In the genomic region with DNA sequence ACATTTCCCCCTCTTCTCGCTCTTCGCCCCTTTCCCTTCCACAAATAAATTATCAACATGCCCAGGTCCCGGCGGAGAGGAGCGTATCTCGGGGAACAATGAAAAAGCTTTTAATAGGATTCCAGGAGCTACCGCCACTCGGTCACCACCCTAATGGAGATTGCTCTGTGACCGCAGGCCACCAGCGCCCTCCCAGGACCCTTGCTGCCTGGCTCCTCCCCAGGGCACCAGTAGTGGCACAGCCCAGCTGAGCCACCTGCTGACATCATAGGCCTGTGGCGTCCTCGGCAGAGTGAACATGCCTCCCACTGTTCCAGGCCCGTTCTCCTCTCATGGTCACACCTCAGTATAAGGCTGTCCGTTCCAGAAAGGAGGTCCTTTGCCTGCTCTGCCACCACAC, we compare ENCODE assay signal across 12 mouse cellular contexts. TPM values are rescaled to one million over a fixed set of nuclear protein-coding genes. Genes with fewer than 3 reads are reported as not detected.
DNase-seq lines count a peak whose midpoint lies in the region; ATAC-seq lines count a peak whose summit lies in the region.
"Had no signal": no experiment of that assay in that cellular context is flagged by ENCODE, and none has a peak within 500 bp of the region (broad histone marks: within the 10 kb centered on the region; RNA-seq: fewer than 3 reads in every experiment).

No protein-coding gene starts in this region.

- H3K4me1 ChIP-seq in heart, embryonic 16.5 days (ENCODE audit: control insufficient read depth, insufficient read depth, low read length): peaks cover 26% of the 10 kb centered on the region
- peaks cover 6% of the 10 kb centered on the region for H3K4me1 ChIP-seq in embryonic facial prominence, embryonic 11.5 days (ENCODE audit: control insufficient read depth, insufficient read depth, low read length)
- H3K4me1 ChIP-seq in hindbrain, embryonic 14.5 days (replicated peaks; ENCODE audit: control insufficient read depth, insufficient read depth, low read length): peaks cover 40% of the 10 kb centered on the region
- peaks cover 86% of the 10 kb centered on the region for H3K4me1 ChIP-seq in neural tube, embryonic 13.5 days (replicated peaks)

- no peak overlapping the region for H3K4me2 ChIP-seq in heart, embryonic 16.5 days (ENCODE audit: low read depth, low read length)
- no peak overlapping the region for H3K4me2 ChIP-seq in embryonic facial prominence, embryonic 11.5 days (ENCODE audit: low read depth, low read length)
- no peak overlapping the region for H3K4me2 ChIP-seq in hindbrain, embryonic 14.5 days (replicated peaks)
- peak overlapping the region; percentile 32 for H3K4me2 ChIP-seq in neural tube, embryonic 13.5 days
- H3K4me2 ChIP-seq: liver, embryonic 13.5 days had no signal

- H3K36me3 ChIP-seq in heart, embryonic 16.5 days (ENCODE audit: control insufficient read depth, insufficient read depth): no peaks in the 10 kb centered on the region
- no peaks in the 10 kb centered on the region for H3K36me3 ChIP-seq in embryonic facial prominence, embryonic 11.5 days (replicated peaks; ENCODE audit: control insufficient read depth, insufficient read depth, low read depth, low read length)
- no peaks in the 10 kb centered on the region for H3K36me3 ChIP-seq in hindbrain, embryonic 14.5 days (replicated peaks; ENCODE audit: control insufficient read depth, insufficient read depth)
- H3K36me3 ChIP-seq in neural tube, embryonic 13.5 days: no peaks in the 10 kb centered on the region
- H3K36me3 ChIP-seq: liver, embryonic 13.5 days had no signal

- DNase-seq in heart, adult 9 months (ENCODE audit: low spot score in 2 of 2): no peak
- no peak for DNase-seq in embryonic facial prominence, embryonic 11.5 days (ENCODE audit: low spot score)
- DNase-seq in hindbrain, embryonic 14.5 days (ENCODE audit: low spot score): no peak
- no peak for DNase-seq in adrenal gland, postnatal 36 days
- no peak for DNase-seq in ovary, postnatal 14 days (ENCODE audit: low spot score)
- DNase-seq in testis, postnatal 14 days (ENCODE audit: low spot score): no peak
- DNase-seq: cerebellum, adult 9-11 months; gastrocnemius, postnatal 10 days; liver, embryonic 13.5 days had no signal

- peak overlapping the region; percentile 28; the same call in 1 of the 2 replicates for H3K27ac ChIP-seq in heart, embryonic 16.5 days (ENCODE audit: low read length)
- H3K27ac ChIP-seq in embryonic facial prominence, embryonic 11.5 days (replicated peaks; ENCODE audit: low read depth, low read length): no peak overlapping the region
- 0 out of 2 replicates have a peak overlapping the region, but pooled peaks have one; percentile 26 for H3K27ac ChIP-seq in hindbrain, embryonic 14.5 days
- H3K27ac ChIP-seq in neural tube, embryonic 13.5 days (replicated peaks): peak overlapping the region; percentile 78
- H3K27ac ChIP-seq: liver, embryonic 13.5 days had no signal

- no peaks in the 10 kb centered on the region for H3K27me3 ChIP-seq in heart, embryonic 16.5 days (ENCODE audit: control insufficient read depth, insufficient read depth, low read length)
- H3K27me3 ChIP-seq in embryonic facial prominence, embryonic 11.5 days (ENCODE audit: control insufficient read depth, insufficient read depth, low read length): peaks cover 2% of the 10 kb centered on the region; the same call in 1 of the 2 replicates
- H3K27me3 ChIP-seq in hindbrain, embryonic 14.5 days (ENCODE audit: control insufficient read depth, insufficient read depth, low read length): peaks cover 3% of the 10 kb centered on the region; the same call in 1 of the 2 replicates
- H3K27me3 ChIP-seq in neural tube, embryonic 13.5 days: peaks cover 50% of the 10 kb centered on the region
- H3K27me3 ChIP-seq: Patski had no signal

- peak overlapping the region; percentile 42; the same call in 1 of the 2 replicates for H3K9ac ChIP-seq in heart, embryonic 16.5 days (ENCODE audit: low read length)
- peak overlapping the region; percentile 32; the same call in 1 of the 2 replicates for H3K9ac ChIP-seq in embryonic facial prominence, embryonic 11.5 days (replicated peaks; ENCODE audit: low read length)
- peak overlapping the region; percentile 6; the same call in 1 of the 2 replicates for H3K9ac ChIP-seq in hindbrain, embryonic 14.5 days
- H3K9ac ChIP-seq in neural tube, embryonic 13.5 days: peak overlapping the region; percentile 60
- H3K9ac ChIP-seq: liver, embryonic 13.5 days had no signal

- H3K4me3 ChIP-seq in heart, embryonic 16.5 days (ENCODE audit: low read length): no peak overlapping the region
- no peak overlapping the region for H3K4me3 ChIP-seq in embryonic facial prominence, embryonic 11.5 days (ENCODE audit: low read depth, low read length)
- H3K4me3 ChIP-seq in hindbrain, embryonic 14.5 days (replicated peaks; ENCODE audit: low read length): no peak overlapping the region
- no peak overlapping the region for H3K4me3 ChIP-seq in neural tube, embryonic 13.5 days
- H3K4me3 ChIP-seq: liver, embryonic 13.5 days had no signal

- no peaks in the 10 kb centered on the region for H3K9me3 ChIP-seq in heart, embryonic 16.5 days (replicated peaks; ENCODE audit: control insufficient read depth, low read length)
- H3K9me3 ChIP-seq in embryonic facial prominence, embryonic 11.5 days (replicated peaks; ENCODE audit: control insufficient read depth, low read length): no peaks in the 10 kb centered on the region
- H3K9me3 ChIP-seq in hindbrain, embryonic 14.5 days (ENCODE audit: control insufficient read depth, low read length): no peaks in the 10 kb centered on the region
- H3K9me3 ChIP-seq in neural tube, embryonic 13.5 days: no peaks in the 10 kb centered on the region
- H3K9me3 ChIP-seq: liver, embryonic 13.5 days had no signal

- ATAC-seq in heart, embryonic 16.5 days (replicated peaks; ENCODE audit: extremely low read depth, insufficient read depth, low FRiP score): no peak
- no peak for ATAC-seq in embryonic facial prominence, embryonic 11.5 days (replicated peaks; ENCODE audit: insufficient number of reproducible peaks, low FRiP score, low TSS enrichment, low read depth)
- no peak for ATAC-seq in hindbrain, embryonic 14.5 days (ENCODE audit: low FRiP score)
- no peak for ATAC-seq in neural tube, embryonic 13.5 days (ENCODE audit: low read depth)
- ATAC-seq: Patski had no signal

- 38% methylated on average over 14 of the region's 14 CpGs for WGBS in heart, embryonic 16.5 days
- 45% methylated on average over 14 of the region's 14 CpGs for WGBS in embryonic facial prominence, embryonic 11.5 days
- WGBS in hindbrain, embryonic 14.5 days: 13% methylated on average over 14 of the region's 14 CpGs
- WGBS in neural tube, embryonic 13.5 days: 13% methylated on average over 14 of the region's 14 CpGs

RNA-seq across cellular contexts. Expression of a gene that starts 48.4 kb away (rescaled TPM):
- 140 and 141 TPM in 2 replicates for polyA plus RNA-seq in heart, embryonic 16.5 days (2015; fragmentation: Nextera tagmentation; extraction: Ambion mirVana)
- polyA plus RNA-seq in embryonic facial prominence, embryonic 11.5 days (2014; fragmentation: Nextera tagmentation; extraction: Ambion mirVana): 217 and 252 TPM in 2 replicates
- polyA plus RNA-seq in hindbrain, embryonic 14.5 days (2014; fragmentation: Nextera tagmentation; extraction: Ambion mirVana): 231 and 234 TPM in 2 replicates
- polyA plus RNA-seq in neural tube, embryonic 13.5 days (2015; fragmentation: Nextera tagmentation; extraction: Ambion mirVana): 227 and 243 TPM in 2 replicates
- 100 to 1,000 TPM; 118 to 130 TPM for total RNA-seq in adrenal gland, postnatal 36 days (2021)

RNA-seq across cellular contexts. Expression of a gene that starts 52.2 kb away (rescaled TPM):
- polyA plus RNA-seq in heart, embryonic 16.5 days (2015; fragmentation: Nextera tagmentation; extraction: Ambion mirVana): 1.6 and 1.9 TPM in 2 replicates
- polyA plus RNA-seq in embryonic facial prominence, embryonic 11.5 days (2014; fragmentation: Nextera tagmentation; extraction: Ambion mirVana): 3.0 and 4.4 TPM in 2 replicates
- polyA plus RNA-seq in hindbrain, embryonic 14.5 days (2014; fragmentation: Nextera tagmentation; extraction: Ambion mirVana): 8.7 and 9.5 TPM in 2 replicates
- 9.6 and 10.9 TPM in 2 replicates for polyA plus RNA-seq in neural tube, embryonic 13.5 days (2015; fragmentation: Nextera tagmentation; extraction: Ambion mirVana)
- 1 to 10 TPM; 1.3 to 4.0 TPM for total RNA-seq in adrenal gland, postnatal 36 days (2021)

RNA-seq across cellular contexts. Expression of a gene that starts 59.7 kb away (rescaled TPM):
- 1,892 and 2,285 TPM in 2 replicates for polyA plus RNA-seq in heart, embryonic 16.5 days (2015; fragmentation: Nextera tagmentation; extraction: Ambion mirVana)
- 741 and 769 TPM in 2 replicates for polyA plus RNA-seq in embryonic facial prominence, embryonic 11.5 days (2014; fragmentation: Nextera tagmentation; extraction: Ambion mirVana)
- 1,225 and 1,275 TPM in 2 replicates for polyA plus RNA-seq in hindbrain, embryonic 14.5 days (2014; fragmentation: Nextera tagmentation; extraction: Ambion mirVana)
- 918 and 1,011 TPM in 2 replicates for polyA plus RNA-seq in neural tube, embryonic 13.5 days (2015; fragmentation: Nextera tagmentation; extraction: Ambion mirVana)
- total RNA-seq in adrenal gland, postnatal 36 days (2021): 1,000 to 10,000 TPM; 1,022 to 1,091 TPM

Comparison
In these comparisons a context has a peak if more than half of its experiments do, and no peak if none do; other contexts are left out.
1. H3K9ac ChIP-seq: peak in every context shown above with its lines; median percentile 60 in neural tube, embryonic 13.5 days; 42 in heart, embryonic 16.5 days; 32 in embryonic facial prominence, embryonic 11.5 days; 6 in hindbrain, embryonic 14.5 days.